Mouse (Mus musculus) ovary, adult 18-20 months (tissue): ENCODE measurements at regions not wholly inside any gene's neighbourhood (a gene's known extent, or its start where the extent isn't known, plus 50 kb on each side); places are given as distances from the start of the nearest gene placed in this dataset.

Experiments
- DNase-seq: peaks from one replicate; pipeline ENCODE4 v3.0.0; 2022; ENCODE audit warnings: low spot score, mixed read lengths

DNA sequence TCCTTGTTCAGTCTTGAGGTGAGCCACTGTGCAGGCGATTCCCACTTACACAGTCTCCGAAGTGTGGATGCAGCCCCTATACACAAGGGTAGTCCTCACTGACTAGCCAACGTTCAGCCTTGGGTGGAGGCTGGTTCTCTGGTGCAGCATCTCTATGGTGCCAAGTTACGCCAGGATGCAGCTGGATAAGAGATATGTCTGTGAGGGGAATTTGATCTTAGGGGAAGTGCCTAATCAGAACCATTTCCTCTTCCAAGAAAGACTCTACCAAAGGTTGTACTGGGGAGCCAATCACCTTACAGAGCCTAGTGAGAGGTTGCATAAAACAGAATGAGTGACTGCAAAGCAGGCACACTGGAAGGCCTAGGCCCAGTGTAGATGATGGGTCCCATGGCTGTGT, 71.0 kb upstream of the Kcnk2 start:
- no peak for DNase-seq

- DNase-seq = no peak
These were observed 56.3 kb upstream of the Kcnk2 start for GRCm38 (mm10) chr1:189458421-189458820.
